Mouse (Mus musculus): ENCODE data around the gene Ascl1. TPM values are rescaled to one million over a fixed set of nuclear protein-coding genes. Genes with fewer than 3 reads are reported as not detected.

Ascl1 gene
- total RNA-seq (2021) = not detected
- long read RNA-seq, experiment 1 = 0 reads
- long read RNA-seq, experiment 2 = 0 reads

GRCm38 (mm10) chr10:87493576-87493975 lies at the start of gene Ascl1:
Ascl1 (minus strand) TSS chr10:87493660.
- no peak for DNase-seq

- DNase-seq = no peak
Measured at GRCm38 (mm10) chr10:87534172-87534571, 40.7 kb upstream of the Ascl1 start.

GRCm38 (mm10) chr10:87521646-87522045 lies 28.2 kb upstream of the Ascl1 start, which contains the start of gene Pah:
Pah (plus strand) TSS chr10:87521795.
- no peak for DNase-seq

GRCm38 (mm10) chr10:87520401-87521116 lies 27.1 kb upstream of the Ascl1 start:
- no peak for DNase-seq

- no peak for DNase-seq
Measured at GRCm38 (mm10) chr10:87518585-87518984, 25.1 kb upstream of the Ascl1 start.

GRCm38 (mm10) chr10:87513052-87513451 lies 19.6 kb upstream of the Ascl1 start:
- no peak for DNase-seq

- DNase-seq = no peak
Measured at GRCm38 (mm10) chr10:87508581-87508980, 15.1 kb upstream of the Ascl1 start.

- DNase-seq = no peak
Measured at GRCm38 (mm10) chr10:87503946-87504345, 10.5 kb upstream of the Ascl1 start.

- DNase-seq = no peak
Measured at GRCm38 (mm10) chr10:87502283-87502682, 8.8 kb upstream of the Ascl1 start.

- no peak for DNase-seq
Measured at GRCm38 (mm10) chr10:87501659-87502042, 8.2 kb upstream of the Ascl1 start.

GRCm38 (mm10) chr10:87500926-87501658 lies 7.6 kb upstream of the Ascl1 start:
- no peak for DNase-seq

- DNase-seq = no peak
Measured at GRCm38 (mm10) chr10:87497056-87497455, 3.6 kb upstream of the Ascl1 start.

GRCm38 (mm10) chr10:87494596-87494995 lies 1.1 kb upstream of the Ascl1 start:
- DNase-seq = peak; percentile 23

- no peak for DNase-seq
Measured at GRCm38 (mm10) chr10:87494176-87494575, 716 bp upstream of the Ascl1 start.

GRCm38 (mm10) chr10:87492661-87493551 lies 554 bp downstream of the Ascl1 start:
- peak; percentile 28 for DNase-seq

GRCm38 (mm10) chr10:87492332-87492660 lies 1.2 kb downstream of the Ascl1 start:
- no peak for DNase-seq

- DNase-seq = no peak
Measured at GRCm38 (mm10) chr10:87491485-87492040, 1.9 kb downstream of the Ascl1 start.

- DNase-seq = no peak
Measured at GRCm38 (mm10) chr10:87490328-87490727, 3.1 kb downstream of the Ascl1 start.

- DNase-seq = no peak
Measured at GRCm38 (mm10) chr10:87489246-87490009, 4.0 kb downstream of the Ascl1 start.

- no peak for DNase-seq
Measured at GRCm38 (mm10) chr10:87488429-87489145, 4.9 kb downstream of the Ascl1 start.
